Mouse (Mus musculus): ENCODE data around the gene Slc38a4.

Slc38a4 gene

DNA sequence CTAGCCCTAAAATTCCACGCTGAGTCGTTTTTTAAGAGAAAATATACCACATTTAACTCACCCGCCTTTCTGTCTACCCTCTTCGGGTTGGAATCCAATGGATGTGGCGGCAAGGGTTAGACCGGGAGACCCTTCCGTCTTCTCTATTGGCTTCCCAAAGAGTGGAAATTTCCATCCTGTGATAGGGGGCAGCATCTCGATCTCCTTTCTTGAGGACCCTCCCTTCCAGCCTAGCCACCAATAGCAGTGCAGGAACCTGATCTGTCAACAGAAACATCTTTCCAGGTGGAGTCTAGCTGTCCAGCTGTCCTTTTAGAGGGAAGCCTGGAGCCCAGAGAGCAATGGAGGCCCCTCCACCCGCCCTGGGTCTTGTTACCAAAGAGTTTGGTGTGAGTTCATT is at the start of gene Slc38a4:
Gene Slc38a4 (minus strand): TSS at position 163 of the 400 bp plus-strand sequence.
- DNase-seq (ENCODE audit: low spot score), result no peak

DNA sequence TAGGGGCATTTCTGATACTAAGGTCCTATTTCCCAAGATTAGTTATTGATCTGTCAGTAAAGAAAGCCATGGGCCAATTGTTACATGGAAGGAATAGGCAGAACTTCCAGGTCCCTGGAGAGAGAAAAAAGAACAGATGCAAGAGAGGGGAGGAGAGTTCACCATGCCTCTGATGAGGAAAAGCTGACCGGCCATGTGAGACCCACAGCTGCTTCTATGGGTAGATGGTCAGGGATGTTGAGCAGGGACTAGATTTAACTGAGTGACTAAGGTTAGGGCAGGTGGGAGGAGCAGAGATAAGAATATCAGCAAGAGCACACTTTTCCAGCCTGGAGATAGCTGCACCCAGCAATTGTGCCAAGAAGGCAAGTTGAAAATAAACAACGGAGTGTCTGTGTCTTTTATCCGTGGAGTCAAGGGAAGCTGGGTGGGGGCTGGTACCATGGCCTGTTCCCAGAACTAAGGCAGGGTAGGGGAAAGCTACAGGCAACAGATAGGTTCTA is 49.2 kb upstream of the Slc38a4 start:
- no peak for DNase-seq (ENCODE audit: low spot score)

GRCm38 (mm10) chr15:97104048-97104447 is 48.3 kb upstream of the Slc38a4 start:
- DNase-seq (ENCODE audit: low spot score), result no peak

DNA sequence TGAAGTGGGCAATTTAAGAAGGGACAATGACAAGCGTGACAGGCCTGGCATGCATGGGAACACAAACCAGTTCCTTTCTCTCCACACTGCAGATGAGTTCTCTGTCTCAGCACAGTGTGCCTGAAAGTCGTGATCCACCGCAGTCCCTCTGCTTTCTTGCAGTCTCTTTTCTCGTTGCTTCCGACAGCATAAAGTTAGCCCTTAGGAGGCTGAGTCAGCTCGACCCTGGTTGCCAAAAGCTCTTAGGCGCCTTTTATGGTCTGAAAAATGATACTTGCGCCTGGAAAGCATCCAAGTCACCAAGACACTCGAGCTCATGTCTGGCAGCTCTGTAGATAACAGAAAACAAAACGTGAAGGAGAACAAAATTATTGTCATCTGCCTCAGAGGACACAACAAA is 47.1 kb upstream of the Slc38a4 start:
- DNase-seq (ENCODE audit: low spot score), result no peak

DNA sequence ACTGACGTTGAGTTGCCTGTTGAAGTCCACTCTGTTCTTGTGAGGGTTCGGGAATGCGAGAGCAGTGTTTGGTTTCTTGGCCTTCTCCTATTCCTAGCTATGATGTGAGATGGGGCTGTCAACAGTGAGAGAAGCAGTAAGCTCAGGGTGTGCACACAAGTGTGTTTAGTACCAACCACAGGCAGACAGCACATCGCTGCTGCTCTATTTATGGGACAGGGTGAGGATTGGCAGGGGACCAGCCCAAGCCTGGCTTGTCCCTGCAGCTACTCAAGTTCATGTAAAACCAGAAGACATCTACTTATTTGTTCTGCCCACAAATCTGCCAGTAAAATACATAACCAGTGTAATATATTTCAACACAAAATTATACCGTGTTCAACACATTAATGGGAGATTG is 46.4 kb upstream of the Slc38a4 start:
- no peak for DNase-seq (ENCODE audit: low spot score)

DNA sequence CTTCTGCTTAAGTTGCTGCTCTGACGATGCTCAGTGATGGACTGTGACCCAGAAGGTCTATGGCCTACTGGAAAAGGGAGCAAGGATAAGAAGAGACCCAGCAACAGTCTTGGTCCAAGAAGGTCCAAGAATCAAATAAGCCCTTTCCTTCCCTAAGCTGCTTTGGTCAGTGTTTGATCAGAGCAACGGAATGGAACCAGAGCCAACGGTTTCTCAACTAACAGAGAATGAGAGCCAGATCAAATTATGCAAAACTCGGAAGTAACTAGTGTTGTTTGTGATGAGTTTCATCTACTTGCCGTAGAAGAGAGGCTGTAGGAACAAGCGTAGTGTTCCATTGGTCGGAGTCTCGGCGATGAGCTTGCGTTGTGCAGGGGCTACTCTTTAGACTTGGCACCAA is 43.3 kb upstream of the Slc38a4 start:
- DNase-seq (ENCODE audit: low spot score), result no peak

DNA sequence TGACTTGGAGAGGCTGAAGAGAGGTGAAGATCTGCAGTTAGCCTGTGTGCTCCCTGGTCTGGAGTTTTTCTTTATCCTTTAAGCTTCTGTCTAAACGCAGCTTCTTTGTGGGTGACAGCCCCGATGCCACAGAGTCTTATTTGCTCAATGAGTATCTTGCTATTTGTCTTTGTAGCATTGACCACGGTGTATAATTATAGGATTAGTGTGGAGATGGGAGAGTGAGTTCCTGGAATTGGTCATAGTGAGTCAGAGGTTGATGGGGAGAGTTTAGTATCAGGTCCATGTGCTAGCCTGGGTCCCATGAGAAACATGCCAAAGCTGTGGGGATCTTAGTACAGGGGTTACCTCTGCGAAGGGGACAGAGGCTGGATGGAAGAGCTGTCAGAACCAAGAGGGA is 41.8 kb upstream of the Slc38a4 start:
- no peak for DNase-seq (ENCODE audit: low spot score)

- peak; percentile 27 for DNase-seq (ENCODE audit: low spot score)
Observed at GRCm38 (mm10) chr15:97089526-97089925, 33.8 kb upstream of the Slc38a4 start.

- peak; percentile 38 for DNase-seq (ENCODE audit: low spot score)
Observed at GRCm38 (mm10) chr15:97085833-97086232, 30.1 kb upstream of the Slc38a4 start.

DNA sequence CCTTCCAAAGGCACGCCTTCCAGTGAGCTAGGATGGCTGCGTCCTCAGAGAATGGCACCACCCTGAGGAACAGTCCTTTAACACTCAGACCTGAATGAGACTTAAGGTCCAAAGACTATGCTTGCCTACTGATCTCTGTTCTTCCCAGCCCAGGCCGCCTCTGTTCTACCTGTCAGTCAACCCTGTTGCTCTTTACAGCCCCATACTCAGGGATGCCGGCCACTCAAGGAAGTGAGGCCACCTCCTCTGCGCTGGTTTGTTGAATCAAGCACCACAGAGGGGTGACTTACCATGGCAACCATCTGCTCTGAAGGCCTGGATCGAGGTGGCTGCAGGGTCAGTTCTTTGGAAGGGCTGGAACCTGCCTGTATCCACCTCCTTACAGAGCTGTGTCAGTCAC is 21.9 kb upstream of the Slc38a4 start:
- peak; percentile 31 for DNase-seq (ENCODE audit: low spot score)

- no peak for DNase-seq (ENCODE audit: low spot score)
Observed at GRCm38 (mm10) chr15:97076092-97076491, 20.3 kb upstream of the Slc38a4 start.

DNA sequence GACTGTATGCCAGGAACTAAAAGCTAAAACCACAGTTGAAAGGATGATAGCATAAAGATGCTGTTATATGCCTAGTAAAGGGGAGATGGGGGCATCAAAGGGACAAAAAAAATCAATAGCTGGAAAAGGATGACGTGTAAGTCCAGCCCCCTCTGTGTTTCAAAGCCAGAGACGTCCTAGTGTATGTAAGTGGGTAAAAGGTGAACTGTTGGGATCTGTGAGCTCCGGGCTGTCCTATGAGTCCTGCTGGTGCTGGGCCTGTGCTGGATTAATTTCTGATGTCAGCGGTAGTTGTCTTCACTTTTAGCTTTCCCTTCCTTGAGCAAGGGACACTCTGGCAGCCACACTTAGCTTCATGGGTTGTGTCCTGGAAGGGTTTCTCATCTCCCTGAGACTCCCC is 19.5 kb upstream of the Slc38a4 start:
- DNase-seq (ENCODE audit: low spot score), result peak; percentile 29

GRCm38 (mm10) chr15:97072859-97073826 is 17.4 kb upstream of the Slc38a4 start:
- DNase-seq (ENCODE audit: low spot score), result peak; percentile 30

DNA sequence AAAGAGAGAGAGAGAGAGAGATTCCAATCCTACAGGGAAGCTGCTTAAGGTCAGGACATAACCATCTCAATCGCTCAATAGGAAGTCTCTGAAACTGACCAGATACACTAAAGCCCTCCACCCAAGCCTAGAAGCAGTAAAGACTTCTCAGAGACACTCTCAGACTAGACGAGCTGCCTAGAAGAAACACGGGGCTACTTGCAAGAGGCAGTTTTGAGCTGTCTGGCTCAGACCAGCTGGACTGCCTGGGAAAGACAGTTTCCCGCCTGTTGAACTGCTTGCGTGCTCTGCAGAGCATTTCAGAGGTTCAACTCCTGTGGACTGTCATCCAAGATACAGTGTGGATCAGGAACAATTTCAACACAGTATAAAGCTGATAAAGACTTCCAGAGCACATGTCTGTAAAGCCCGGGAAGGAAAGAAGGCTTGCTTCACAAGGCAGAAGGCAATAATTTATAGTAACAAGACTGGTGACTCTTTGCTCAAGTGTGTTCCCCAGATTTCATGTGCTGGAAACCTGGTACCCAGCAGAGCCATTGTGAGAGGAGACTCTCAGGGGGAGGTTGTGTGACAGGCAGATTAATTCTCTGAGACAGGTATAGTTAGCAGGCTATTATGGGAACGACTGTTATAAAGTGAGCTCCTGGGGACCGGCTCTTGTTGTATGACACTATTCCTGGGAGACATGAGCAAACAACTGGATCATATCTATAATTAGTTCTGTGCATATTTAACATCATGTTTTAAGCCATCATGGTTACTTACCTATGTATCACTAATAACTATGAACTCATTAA is 11.8 kb upstream of the Slc38a4 start:
- no peak for DNase-seq (ENCODE audit: low spot score)

- DNase-seq (ENCODE audit: low spot score), result no peak
Observed at GRCm38 (mm10) chr15:97066937-97067336, 11.2 kb upstream of the Slc38a4 start.

- no peak for DNase-seq (ENCODE audit: low spot score)
Observed at GRCm38 (mm10) chr15:97063211-97063610, 7.5 kb upstream of the Slc38a4 start.

DNA sequence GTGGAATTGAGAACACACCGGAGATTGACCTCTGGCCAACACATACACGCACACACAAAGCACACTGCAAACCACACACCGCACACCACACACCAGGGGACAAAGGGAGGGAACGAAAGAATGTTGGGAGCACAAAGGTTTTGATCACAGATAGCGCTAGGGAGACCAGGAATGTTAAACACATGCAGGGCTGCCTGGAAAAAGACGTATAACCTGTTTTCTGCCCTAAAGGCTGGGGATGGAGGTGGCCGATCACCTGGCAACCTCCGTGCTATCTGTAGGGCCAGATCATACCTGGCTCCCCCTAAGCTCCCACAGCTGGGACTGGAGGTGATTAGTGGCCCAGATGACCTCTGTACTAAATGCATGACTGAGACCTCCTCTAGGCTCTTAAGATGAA is 5.2 kb upstream of the Slc38a4 start:
- DNase-seq (ENCODE audit: low spot score), result no peak

- no peak for DNase-seq (ENCODE audit: low spot score)
Observed at GRCm38 (mm10) chr15:97060571-97060970, 4.8 kb upstream of the Slc38a4 start.

GRCm38 (mm10) chr15:97060102-97060501 is 4.3 kb upstream of the Slc38a4 start:
- DNase-seq (ENCODE audit: low spot score), result no peak

GRCm38 (mm10) chr15:97059071-97060041 is 3.6 kb upstream of the Slc38a4 start:
- DNase-seq (ENCODE audit: low spot score), result no peak

DNA sequence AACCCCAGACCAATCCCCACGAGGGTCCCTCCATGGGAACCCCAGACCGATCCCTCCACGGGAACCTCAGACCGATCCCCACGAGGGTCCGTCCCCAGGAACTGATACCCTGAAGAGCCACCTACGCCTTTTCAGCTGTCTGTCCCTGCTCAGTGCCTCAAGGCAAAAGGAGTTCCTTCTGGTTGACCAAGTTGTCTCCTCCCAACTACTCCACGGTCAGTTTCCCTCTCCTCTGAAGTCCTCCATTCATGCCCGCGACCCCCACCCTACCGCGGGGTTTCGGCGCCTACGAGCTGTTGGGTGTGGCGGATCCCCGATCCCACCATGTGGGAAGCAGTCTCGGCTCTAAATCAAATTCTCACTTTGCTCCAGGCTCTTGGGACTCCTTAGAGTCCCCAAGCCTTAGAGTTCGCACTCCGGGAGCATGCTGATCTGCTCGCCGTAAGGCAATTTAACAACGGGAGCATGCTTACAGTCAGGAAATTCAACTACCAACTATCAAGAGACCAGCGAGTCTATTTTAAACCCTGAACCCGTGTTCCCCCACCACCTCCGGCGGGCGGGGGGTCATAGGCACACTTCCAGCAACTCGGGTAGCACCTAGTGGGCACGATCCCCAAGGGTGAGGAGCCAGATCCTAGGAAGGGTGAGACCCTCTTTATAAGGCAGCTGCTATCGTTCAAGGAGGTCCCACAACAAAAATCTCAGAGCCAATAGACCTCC is 828 bp downstream of the Slc38a4 start:
- DNase-seq (ENCODE audit: low spot score), result no peak
